7 mouse cellular contexts compared by ENCODE assay signal in genomic region chr11:75015453-75015871, GRCm38 (mm10).
DNase-seq lines count a peak whose midpoint lies in the region; ATAC-seq and TF ChIP-seq lines count a peak whose summit lies in the region.

No protein-coding gene starts in this region.

- WGBS in limb, embryonic 13.5 days = 44% methylated on average over 7 of the region's 7 CpGs

- no peak for ATAC-seq in megakaryocyte, adult 5-6 weeks (ENCODE audit: poor library complexity, severe bottlenecking)
- no peak for ATAC-seq in limb, embryonic 13.5 days (ENCODE audit: low FRiP score, low read depth)
- ATAC-seq in erythroblast, adult 5-6 weeks (replicated peaks; ENCODE audit: low FRiP score, poor library complexity, severe bottlenecking) = no peak

- peak; percentile 77 to 78 for DNase-seq in heart, adult 9 months (ENCODE audit: low spot score in 2 of 2)
- DNase-seq in kidney, adult 9 months = no peak

- no peak overlapping the region for H3K4me2 ChIP-seq in limb, embryonic 13.5 days (replicated peaks)

- no peak overlapping the region for H3K9ac ChIP-seq in limb, embryonic 13.5 days

- H3K4me3 ChIP-seq in megakaryocyte, embryonic 14.5 days (replicated peaks) = peak overlapping the region; percentile 26
- H3K4me3 ChIP-seq in cortical plate, adult 2 months (ENCODE audit: insufficient read depth, low read length) = no peak overlapping the region
- H3K4me3 ChIP-seq in limb, embryonic 13.5 days = no peak overlapping the region

- TF ChIP-seq POLR2A in cortical plate, adult 2 months (IDR thresholded peaks at IDR 0.05; ENCODE audit: extremely low read depth, insufficient read depth, low read length) = no peak

- H3K27me3 ChIP-seq in megakaryocyte, embryonic 14.5 days (replicated peaks) = no peaks in the 10 kb centered on the region
- no peaks in the 10 kb centered on the region for H3K27me3 ChIP-seq in limb, embryonic 13.5 days

- H3K9me3 ChIP-seq in megakaryocyte, embryonic 14.5 days = no peaks in the 10 kb centered on the region
- H3K9me3 ChIP-seq in limb, embryonic 13.5 days = no peaks in the 10 kb centered on the region

- H3K27ac ChIP-seq in cortical plate, adult 2 months (ENCODE audit: insufficient read depth, low read length) = peak overlapping the region; percentile 52; the same call in 1 of the 2 replicates
- peak overlapping the region; percentile 87 for H3K27ac ChIP-seq in limb, embryonic 13.5 days

- peaks cover 32% of the 10 kb centered on the region for H3K36me3 ChIP-seq in megakaryocyte, embryonic 14.5 days (replicated peaks; ENCODE audit: low read length)
- no peaks in the 10 kb centered on the region for H3K36me3 ChIP-seq in limb, embryonic 13.5 days

- H3K4me1 ChIP-seq in megakaryocyte, embryonic 14.5 days = peaks cover 40% of the 10 kb centered on the region
- H3K4me1 ChIP-seq in cortical plate, adult 2 months (ENCODE audit: control insufficient read depth, insufficient read depth, low read length) = peaks cover 6% of the 10 kb centered on the region
- peaks cover 67% of the 10 kb centered on the region for H3K4me1 ChIP-seq in limb, embryonic 13.5 days

- TF ChIP-seq CTCF in cortical plate, adult 2 months (IDR thresholded peaks at IDR 0.05; ENCODE audit: extremely low read depth, insufficient read depth, low read length) = no peak
